Mouse (Mus musculus): ENCODE measurements around the gene Trmt112.

DNA sequence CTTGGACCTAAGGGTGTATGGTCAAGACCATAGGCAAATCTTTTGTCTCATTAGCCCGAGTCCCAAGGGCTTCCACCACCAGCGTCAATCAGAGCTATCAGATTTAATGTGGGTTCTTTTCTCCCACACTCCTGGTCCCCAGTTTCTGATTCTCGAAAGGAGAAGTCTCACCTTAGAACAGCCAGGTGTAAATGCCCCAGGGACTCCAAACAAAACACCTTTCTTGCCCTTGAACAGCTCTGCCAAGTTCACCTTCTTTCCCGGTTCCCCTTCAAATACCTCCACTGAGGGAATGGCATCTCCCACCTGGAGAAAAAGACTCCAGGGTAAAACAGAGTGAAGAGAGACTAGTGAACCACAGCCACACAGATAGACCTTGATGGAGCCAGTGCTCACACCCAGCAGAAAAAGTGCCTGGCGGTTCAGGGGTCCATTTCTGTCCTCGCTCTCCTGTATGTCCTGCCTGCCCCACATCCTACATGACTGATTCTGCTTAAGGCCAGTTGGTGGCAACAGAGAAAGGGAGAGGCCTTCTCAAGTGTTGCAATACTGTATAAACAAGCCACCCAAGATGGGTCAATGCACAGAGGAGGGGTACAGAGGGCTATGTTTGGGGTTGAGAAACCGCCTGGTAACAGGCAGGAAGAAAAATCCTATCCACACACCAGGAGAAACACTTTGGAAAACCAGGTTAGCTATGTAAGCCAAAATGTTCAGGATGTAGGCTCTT is 1.5 kb upstream of the Trmt112 start:
- TF ChIP-seq POLR2A (IDR thresholded peaks at IDR 0.05; ENCODE audit: low read depth, low read length) (no peak), CTCF (IDR thresholded peaks at IDR 0.05; ENCODE audit: borderline replicate concordance, insufficient read depth, low read length) (no peak)

All from embryonic fibroblast, embryonic 13.5 days (primary cell).